Mouse (Mus musculus): ENCODE measurements around the gene Gspt1. TPM values are rescaled to one million over a fixed set of nuclear protein-coding genes. Genes with fewer than 3 reads are reported as not detected.
A peak's percentile ranks its signal among the peaks of the same experiment; 100 is the strongest.

The Gspt1 gene
- polyA plus RNA-seq, 1 experiment from 2014 or later = 101 TPM

DNA sequence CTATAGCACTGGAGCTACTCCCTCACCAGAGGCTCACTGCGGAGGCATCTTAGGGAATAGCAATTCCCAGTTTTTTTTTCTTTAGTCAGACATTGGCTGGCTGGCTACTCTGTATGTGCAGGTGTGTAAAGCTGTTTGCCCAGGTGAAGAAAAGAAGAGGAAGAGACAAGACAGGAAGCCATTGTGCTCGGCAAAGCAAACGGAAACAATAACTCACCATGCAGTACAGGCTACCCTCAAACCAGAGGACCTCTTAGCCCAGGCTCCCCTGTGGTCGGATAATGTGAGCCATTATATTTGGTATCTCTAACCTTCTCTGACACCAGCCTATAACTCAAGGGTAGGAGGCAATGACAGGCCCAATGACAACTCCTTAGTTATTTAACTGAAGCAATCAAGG lies 57.1 kb downstream of the Gspt1 start:
- ATAC-seq (ENCODE audit: insufficient read depth, low FRiP score, low TSS enrichment) = no peak
- no peak overlapping the region for H3K27ac ChIP-seq (ENCODE audit: low read depth, low read length)
- WGBS = 90% methylated on average over 4 of the region's 4 CpGs
- no peak for DNase-seq (ENCODE audit: low spot score)
- H3K4me1 ChIP-seq (ENCODE audit: control insufficient read depth, insufficient read depth, low read length) = peaks cover 3% of the 10 kb centered on the region; the same call in 1 of the 2 replicates
- no peak overlapping the region for H3K9ac ChIP-seq (ENCODE audit: low read length)
- H3K4me3 ChIP-seq (ENCODE audit: low read depth, low read length) = no peak overlapping the region
- no peak overlapping the region for H3K4me2 ChIP-seq (ENCODE audit: low read depth)
- H3K36me3 ChIP-seq (ENCODE audit: control insufficient read depth, insufficient read depth, low read length) = peaks cover 25% of the 10 kb centered on the region
- no peaks in the 10 kb centered on the region for H3K27me3 ChIP-seq (ENCODE audit: control insufficient read depth, insufficient read depth, low read length)
- no peaks in the 10 kb centered on the region for H3K9me3 ChIP-seq (ENCODE audit: control insufficient read depth, low read length)

DNA sequence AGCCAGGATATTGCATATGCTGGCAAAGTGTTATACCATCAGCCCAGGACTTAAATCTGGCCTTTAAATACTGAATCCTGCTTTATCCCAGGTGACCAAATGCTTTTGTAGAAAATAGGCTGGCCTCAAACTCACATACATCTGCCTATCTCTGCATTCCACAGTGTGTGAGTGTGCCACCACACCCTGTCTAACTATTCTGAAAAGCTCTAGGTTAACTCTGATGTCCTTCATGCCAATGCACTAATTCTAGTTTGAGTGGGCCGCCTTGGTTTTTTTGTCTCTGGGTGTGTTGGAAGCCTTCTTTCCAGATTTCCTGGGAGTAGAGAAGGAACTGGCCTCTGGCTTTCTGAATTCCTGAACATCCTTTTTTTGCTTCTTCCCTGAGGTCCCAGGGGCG lies 60.9 kb downstream of the Gspt1 start:
- ATAC-seq (ENCODE audit: insufficient read depth, low FRiP score, low TSS enrichment) = no peak
- Histone ChIP-seq H3K4me2 (ENCODE audit: low read depth) (no peak overlapping the region), H3K4me1 (ENCODE audit: control insufficient read depth, insufficient read depth, low read length) (no peaks in the 10 kb centered on the region), H3K9me3 (ENCODE audit: control insufficient read depth, low read length) (no peaks in the 10 kb centered on the region), H3K9ac (ENCODE audit: low read length) (no peak overlapping the region), H3K27me3 (ENCODE audit: control insufficient read depth, insufficient read depth, low read length) (no peaks in the 10 kb centered on the region), H3K36me3 (ENCODE audit: control insufficient read depth, insufficient read depth, low read length) (peaks cover 17% of the 10 kb centered on the region), H3K27ac (ENCODE audit: low read depth, low read length) (no peak overlapping the region), H3K4me3 (ENCODE audit: low read depth, low read length) (no peak overlapping the region)
- WGBS = 96% methylated on average over 2 of the region's 2 CpGs
- no peak for DNase-seq (ENCODE audit: low spot score)

DNA sequence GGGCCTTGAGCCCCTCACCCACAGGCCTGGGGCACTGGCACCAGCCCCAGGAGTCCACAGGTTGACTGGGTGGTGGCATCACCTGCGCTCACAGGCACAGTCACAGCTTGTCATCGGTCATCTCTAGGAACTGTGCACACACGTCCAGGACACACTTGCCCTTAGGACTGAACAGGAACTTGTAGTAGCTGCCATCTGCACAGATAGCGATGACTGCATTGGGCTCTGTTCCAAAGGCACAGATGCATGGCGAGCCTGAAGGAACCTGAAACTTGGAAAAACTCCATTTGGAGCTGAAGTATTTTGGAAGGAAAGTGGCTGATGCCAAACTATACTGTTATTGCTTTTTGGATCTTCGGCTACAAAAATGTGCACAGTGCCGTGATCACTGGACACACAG lies 64.0 kb downstream of the Gspt1 start:
- H3K4me2 ChIP-seq (ENCODE audit: low read depth) = no peak overlapping the region
- H3K36me3 ChIP-seq (ENCODE audit: control insufficient read depth, insufficient read depth, low read length) = peaks cover 9% of the 10 kb centered on the region
- ATAC-seq (ENCODE audit: insufficient read depth, low FRiP score, low TSS enrichment) = no peak
- 92% methylated on average over 7 of the region's 7 CpGs for WGBS
- no peak overlapping the region for H3K4me3 ChIP-seq (ENCODE audit: low read depth, low read length)
- no peak overlapping the region for H3K27ac ChIP-seq (ENCODE audit: low read depth, low read length)
- H3K27me3 ChIP-seq (ENCODE audit: control insufficient read depth, insufficient read depth, low read length) = no peaks in the 10 kb centered on the region
- H3K9ac ChIP-seq (ENCODE audit: low read length) = no peak overlapping the region
- H3K9me3 ChIP-seq (ENCODE audit: control insufficient read depth, low read length) = no peaks in the 10 kb centered on the region
- DNase-seq (ENCODE audit: low spot score) = no peak
- no peaks in the 10 kb centered on the region for H3K4me1 ChIP-seq (ENCODE audit: control insufficient read depth, insufficient read depth, low read length)

DNA sequence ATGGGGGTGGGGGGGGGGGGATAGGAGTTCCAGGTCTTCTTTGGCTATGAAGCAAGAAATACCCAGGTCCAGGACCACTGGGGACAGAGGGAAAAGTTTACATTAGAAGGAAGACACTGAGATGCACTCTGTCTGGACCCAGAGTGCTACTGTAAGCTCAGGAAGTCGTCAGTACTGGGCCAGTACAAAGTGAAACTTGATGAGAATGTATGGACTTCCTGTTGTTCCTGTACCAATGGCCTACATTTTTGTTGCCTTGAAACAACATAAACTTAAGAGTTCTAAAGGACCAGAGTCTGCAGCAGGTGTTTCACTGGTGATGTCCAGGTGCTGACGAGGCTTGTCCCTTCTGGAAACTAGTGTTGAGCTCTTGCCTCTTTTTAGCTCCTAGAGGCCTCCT lies 76.7 kb downstream of the Gspt1 start:
- DNase-seq (ENCODE audit: low spot score) (no peak), ATAC-seq (ENCODE audit: insufficient read depth, low FRiP score, low TSS enrichment) (no peak)
- no peaks in the 10 kb centered on the region for H3K9me3 ChIP-seq (ENCODE audit: control insufficient read depth, low read length)
- WGBS = 79% methylated on average over 2 of the region's 2 CpGs
- H3K4me1 ChIP-seq (ENCODE audit: control insufficient read depth, insufficient read depth, low read length) = peaks cover 6% of the 10 kb centered on the region; the same call in 1 of the 2 replicates
- no peak overlapping the region for H3K9ac ChIP-seq (ENCODE audit: low read length)
- no peak overlapping the region for H3K27ac ChIP-seq (ENCODE audit: low read depth, low read length)
- no peak overlapping the region for H3K4me3 ChIP-seq (ENCODE audit: low read depth, low read length)
- no peak overlapping the region for H3K4me2 ChIP-seq (ENCODE audit: low read depth)
- no peaks in the 10 kb centered on the region for H3K27me3 ChIP-seq (ENCODE audit: control insufficient read depth, insufficient read depth, low read length)
- H3K36me3 ChIP-seq (ENCODE audit: control insufficient read depth, insufficient read depth, low read length) = no peaks in the 10 kb centered on the region

GRCm38 (mm10) chr16:11176884-11177244 lies 77.3 kb downstream of the Gspt1 start:
- H3K27ac ChIP-seq (ENCODE audit: low read depth, low read length) = no peak overlapping the region
- H3K4me3 ChIP-seq (ENCODE audit: low read depth, low read length) = peak overlapping the region; percentile 88
- ATAC-seq (ENCODE audit: insufficient read depth, low FRiP score, low TSS enrichment) (no peak), DNase-seq (ENCODE audit: low spot score) (no peak)
- no peaks in the 10 kb centered on the region for H3K9me3 ChIP-seq (ENCODE audit: control insufficient read depth, low read length)
- WGBS = 6% methylated on average over 4 of the region's 4 CpGs
- H3K4me2 ChIP-seq (ENCODE audit: low read depth) = peak overlapping the region; percentile 73
- peak overlapping the region; percentile 80 for H3K9ac ChIP-seq (ENCODE audit: low read length)
- no peaks in the 10 kb centered on the region for H3K27me3 ChIP-seq (ENCODE audit: control insufficient read depth, insufficient read depth, low read length)
- H3K36me3 ChIP-seq (ENCODE audit: control insufficient read depth, insufficient read depth, low read length) = no peaks in the 10 kb centered on the region
- peaks cover 6% of the 10 kb centered on the region; the same call in 1 of the 2 replicates for H3K4me1 ChIP-seq (ENCODE audit: control insufficient read depth, insufficient read depth, low read length)

- H3K27ac ChIP-seq (ENCODE audit: low read depth, low read length) = peak within 1 kb of the TSS; percentile 79
- H3K9me3 ChIP-seq (ENCODE audit: control insufficient read depth, low read length) = no peaks in the 10 kb centered on the region
- peaks cover 6% of the 10 kb centered on the region; the same call in 1 of the 2 replicates for H3K4me1 ChIP-seq (ENCODE audit: control insufficient read depth, insufficient read depth, low read length)
- peak within 1 kb of the TSS; percentile 88 for H3K4me3 ChIP-seq (ENCODE audit: low read depth, low read length)
- peak; percentile 96 for DNase-seq (ENCODE audit: low spot score)
- H3K36me3 ChIP-seq (ENCODE audit: control insufficient read depth, insufficient read depth, low read length) = no peaks in the 10 kb centered on the region
- H3K4me2 ChIP-seq (ENCODE audit: low read depth) = peak within 1 kb of the TSS; percentile 73
- under 1% methylated on average over 55 of the region's 57 CpGs for WGBS
- H3K27me3 ChIP-seq (ENCODE audit: control insufficient read depth, insufficient read depth, low read length) = no peaks in the 10 kb centered on the region
- ATAC-seq (ENCODE audit: insufficient read depth, low FRiP score, low TSS enrichment) = peak; percentile 93
- H3K9ac ChIP-seq (ENCODE audit: low read length) = peak within 1 kb of the TSS; percentile 80
Measured at GRCm38 (mm10) chr16:11176208-11176883, 77.8 kb downstream of the Gspt1 start, which contains the start of gene Zc3h7a. Gene Zc3h7a, minus strand, starts transcription at chr16:11176393.

DNA sequence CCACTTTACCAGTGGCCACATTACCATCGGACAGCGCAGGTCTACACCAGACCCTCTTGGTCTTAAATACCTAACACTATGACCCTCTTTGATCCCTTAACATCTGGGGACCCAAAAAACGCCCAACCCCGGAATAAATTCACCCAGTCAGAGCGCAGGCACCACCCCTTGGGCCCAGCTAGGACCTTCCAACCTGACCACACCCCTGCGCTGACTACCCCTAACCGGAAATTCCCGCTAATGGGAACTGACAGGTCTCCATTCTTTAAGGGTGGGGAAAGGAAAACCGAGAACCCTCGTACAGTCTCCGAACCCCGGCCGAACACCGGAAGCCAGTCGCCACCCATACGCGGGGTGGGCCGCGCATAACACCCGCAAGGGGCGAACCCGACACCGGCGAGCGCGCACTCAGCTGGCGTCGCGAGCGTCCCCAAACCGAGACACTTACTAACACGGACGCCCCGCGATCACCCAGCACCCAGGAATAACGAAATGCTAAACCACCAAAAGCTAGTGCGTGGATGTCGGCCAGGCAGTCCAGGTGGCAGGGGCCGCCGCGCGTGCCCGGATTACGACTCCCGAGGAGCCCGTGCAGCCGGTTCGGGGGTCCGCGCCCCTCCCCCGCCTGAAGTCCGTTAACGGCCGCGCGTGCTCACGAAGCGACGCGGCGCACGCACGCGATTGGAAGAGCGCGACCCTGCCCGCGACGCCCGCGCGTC lies 78.5 kb downstream of the Gspt1 start:
- no peaks in the 10 kb centered on the region for H3K9me3 ChIP-seq (ENCODE audit: control insufficient read depth, low read length)
- H3K4me2 ChIP-seq (ENCODE audit: low read depth) = peak overlapping the region; percentile 73
- ATAC-seq (ENCODE audit: insufficient read depth, low FRiP score, low TSS enrichment) = peak; percentile 65
- no peaks in the 10 kb centered on the region for H3K36me3 ChIP-seq (ENCODE audit: control insufficient read depth, insufficient read depth, low read length)
- H3K9ac ChIP-seq (ENCODE audit: low read length) = peak overlapping the region; percentile 80
- peak overlapping the region; percentile 88 for H3K4me3 ChIP-seq (ENCODE audit: low read depth, low read length)
- peak; percentile 69 for DNase-seq (ENCODE audit: low spot score)
- peak overlapping the region; percentile 79 for H3K27ac ChIP-seq (ENCODE audit: low read depth, low read length)
- H3K27me3 ChIP-seq (ENCODE audit: control insufficient read depth, insufficient read depth, low read length) = no peaks in the 10 kb centered on the region
- under 1% methylated on average over 66 of the region's 72 CpGs for WGBS
- H3K4me1 ChIP-seq (ENCODE audit: control insufficient read depth, insufficient read depth, low read length) = peaks cover 6% of the 10 kb centered on the region; the same call in 1 of the 2 replicates

DNA sequence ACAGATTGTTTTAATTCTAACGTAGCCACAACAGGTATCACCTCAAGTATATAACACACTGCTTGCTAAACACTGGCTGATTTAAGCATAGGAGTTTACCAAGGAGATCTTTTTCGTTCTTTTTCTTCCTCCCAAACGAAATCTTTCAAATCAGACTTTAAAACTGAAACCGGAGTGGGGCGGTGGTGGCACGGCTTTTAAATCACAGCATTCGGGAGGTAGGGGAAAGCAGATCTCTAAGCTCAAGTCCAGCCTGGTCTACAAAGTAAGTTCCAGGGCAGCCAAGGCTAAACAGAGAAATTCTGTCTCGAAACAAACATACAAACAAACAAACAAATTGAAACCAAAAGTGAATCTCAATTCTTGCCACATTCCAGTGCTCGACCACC lies 79.0 kb downstream of the Gspt1 start:
- H3K4me2 ChIP-seq (ENCODE audit: low read depth) = peak overlapping the region; percentile 73
- H3K36me3 ChIP-seq (ENCODE audit: control insufficient read depth, insufficient read depth, low read length) = no peaks in the 10 kb centered on the region
- peak overlapping the region; percentile 80 for H3K9ac ChIP-seq (ENCODE audit: low read length)
- H3K4me3 ChIP-seq (ENCODE audit: low read depth, low read length) = peak overlapping the region; percentile 88
- no peaks in the 10 kb centered on the region for H3K9me3 ChIP-seq (ENCODE audit: control insufficient read depth, low read length)
- WGBS = 17% methylated on average over 9 of the region's 9 CpGs
- ATAC-seq (ENCODE audit: insufficient read depth, low FRiP score, low TSS enrichment) (no peak), DNase-seq (ENCODE audit: low spot score) (peak; percentile 24)
- 0 out of 2 replicates have a peak overlapping the region, but pooled peaks have one; percentile 79 for H3K27ac ChIP-seq (ENCODE audit: low read depth, low read length)
- H3K27me3 ChIP-seq (ENCODE audit: control insufficient read depth, insufficient read depth, low read length) = no peaks in the 10 kb centered on the region
- H3K4me1 ChIP-seq (ENCODE audit: control insufficient read depth, insufficient read depth, low read length) = peaks cover 6% of the 10 kb centered on the region; the same call in 1 of the 2 replicates

Data from neural tube, embryonic 11.5 days (tissue).